Mouse (Mus musculus): Measurements from ENCODE around the gene Defb6. TPM values are rescaled to one million over a fixed set of nuclear protein-coding genes. Genes with fewer than 3 reads are reported as not detected.

Gene Defb6
- total RNA-seq (2023): not detected

DNA sequence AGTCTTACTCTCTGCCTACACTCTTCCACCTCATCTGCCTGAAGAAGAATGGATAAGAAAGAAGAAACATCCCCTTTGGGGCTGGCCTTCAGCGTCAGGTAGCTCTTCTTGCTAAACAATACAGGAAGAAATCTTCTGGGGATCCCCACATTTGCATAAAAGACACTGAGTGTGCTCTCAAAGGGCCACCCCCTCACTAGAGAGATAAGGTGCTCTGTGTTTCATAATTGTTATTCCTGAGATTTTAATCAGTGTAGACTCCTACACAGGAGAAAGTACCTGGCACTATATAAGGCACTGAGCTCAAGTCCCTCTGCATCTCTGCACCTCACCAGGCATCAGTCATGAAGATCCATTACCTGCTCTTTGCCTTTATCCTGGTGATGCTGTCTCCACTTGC lies at the start of gene Defb6:
Gene Defb6 (plus strand): TSS at position 318 of the 400 bp plus-strand sequence.

GRCm38 (mm10) chr8:19239616-19240015 lies 14.3 kb downstream of the Defb6 start, which contains the start of gene Defb46:
Defb46 (plus strand) TSS chr8:19239916.

GRCm38 (mm10) chr8:19247280-19247679 lies 22.0 kb downstream of the Defb6 start, which contains the start of gene Defb5:
Defb5 (plus strand) TSS chr8:19247580.

Other genes with a start within 250 kb of the Defb6 start
- gene Defb40, start 247.2 kb upstream of the Defb6 start, total RNA-seq (2023): not detected
- gene Defb37, start 234.4 kb upstream of the Defb6 start, total RNA-seq (2023): not detected
- not detected for gene Defb38, start 198.9 kb upstream of the Defb6 start, total RNA-seq (2023)
- gene Defb39, start 160.7 kb upstream of the Defb6 start, total RNA-seq (2023): not detected
- not detected for gene Defb12, start 110.6 kb upstream of the Defb6 start, total RNA-seq (2023)
- gene Defb34, start 101.7 kb upstream of the Defb6 start, total RNA-seq (2023): not detected
- not detected for gene Gm45826, start 84.7 kb upstream of the Defb6 start, total RNA-seq (2023)
- not detected for gene Defb14, start 31.1 kb upstream of the Defb6 start, total RNA-seq (2023)
- gene Defb4, start 26.8 kb upstream of the Defb6 start, total RNA-seq (2023): not detected
- not detected for gene Defb46, start 14.4 kb downstream of the Defb6 start, total RNA-seq (2023)
- gene Defb5, start 22.1 kb downstream of the Defb6 start, total RNA-seq (2023): not detected
- not detected for gene Defb3, start 67.9 kb downstream of the Defb6 start, total RNA-seq (2023)
- gene Defb8, start 222.1 kb downstream of the Defb6 start, total RNA-seq (2023): not detected

Measured in CD8-positive naive resting alpha-beta T cell, adult 57 days (primary cell).